Mouse (Mus musculus) spleen, postnatal 4 days (tissue): ENCODE measurements around the gene Cc2d2b.

Experiments used
- DNase-seq, 2 experiments: peaks; one replicate each; pipeline ENCODE4 v3.0.0; 2022; ENCODE audit warnings: low spot score in 2 of 2

Cc2d2b gene

GRCm38 (mm10) chr19:40754311-40754710 is 5.8 kb downstream of the Cc2d2b start:
- peak; percentile 78 to 91 for DNase-seq

GRCm38 (mm10) chr19:40760071-40760470 is 11.5 kb downstream of the Cc2d2b start:
- DNase-seq: no peak

GRCm38 (mm10) chr19:40762023-40762759 is 13.6 kb downstream of the Cc2d2b start:
- DNase-seq: peak in 1 of 2 experiments; percentile 32

- DNase-seq: no peak
These were observed 18.6 kb downstream of the Cc2d2b start for GRCm38 (mm10) chr19:40767189-40767588.

GRCm38 (mm10) chr19:40769341-40769770 is 20.8 kb downstream of the Cc2d2b start:
- peak; percentile 85 to 86 for DNase-seq

GRCm38 (mm10) chr19:40788004-40788714 is 39.6 kb downstream of the Cc2d2b start:
- DNase-seq: no peak

- DNase-seq: no peak
These were observed 40.1 kb downstream of the Cc2d2b start for GRCm38 (mm10) chr19:40788715-40789084.

- no peak for DNase-seq
These were observed 56.7 kb downstream of the Cc2d2b start for GRCm38 (mm10) chr19:40805176-40805737.

- no peak for DNase-seq
These were observed 61.3 kb downstream of the Cc2d2b start for GRCm38 (mm10) chr19:40809858-40810257.

- no peak for DNase-seq
These were observed 63.3 kb downstream of the Cc2d2b start for GRCm38 (mm10) chr19:40811840-40812239.

GRCm38 (mm10) chr19:40812778-40813177 is 64.2 kb downstream of the Cc2d2b start:
- DNase-seq: no peak

GRCm38 (mm10) chr19:40813385-40813784 is 64.8 kb downstream of the Cc2d2b start:
- peak; percentile 81 to 85 for DNase-seq

- DNase-seq: no peak
These were observed 67.2 kb downstream of the Cc2d2b start for GRCm38 (mm10) chr19:40815645-40816183.

GRCm38 (mm10) chr19:40817901-40818532 is 69.5 kb downstream of the Cc2d2b start:
- DNase-seq: no peak

GRCm38 (mm10) chr19:40818764-40819163 is 70.2 kb downstream of the Cc2d2b start:
- DNase-seq: peak; percentile 70 to 80

GRCm38 (mm10) chr19:40821306-40821825 is 72.8 kb downstream of the Cc2d2b start:
- no peak for DNase-seq

- no peak for DNase-seq
These were observed 77.1 kb downstream of the Cc2d2b start for GRCm38 (mm10) chr19:40825636-40826035.

GRCm38 (mm10) chr19:40826735-40827134 is 78.2 kb downstream of the Cc2d2b start:
- no peak for DNase-seq

- no peak for DNase-seq
These were observed 81.6 kb downstream of the Cc2d2b start for GRCm38 (mm10) chr19:40830198-40830597.

GRCm38 (mm10) chr19:40830703-40831415 is 82.3 kb downstream of the Cc2d2b start, which contains the start of gene Ccnj:
Ccnj (plus strand) TSS chr19:40831279.
- peak; percentile 89 to 95 for DNase-seq
